In the genomic region with DNA sequence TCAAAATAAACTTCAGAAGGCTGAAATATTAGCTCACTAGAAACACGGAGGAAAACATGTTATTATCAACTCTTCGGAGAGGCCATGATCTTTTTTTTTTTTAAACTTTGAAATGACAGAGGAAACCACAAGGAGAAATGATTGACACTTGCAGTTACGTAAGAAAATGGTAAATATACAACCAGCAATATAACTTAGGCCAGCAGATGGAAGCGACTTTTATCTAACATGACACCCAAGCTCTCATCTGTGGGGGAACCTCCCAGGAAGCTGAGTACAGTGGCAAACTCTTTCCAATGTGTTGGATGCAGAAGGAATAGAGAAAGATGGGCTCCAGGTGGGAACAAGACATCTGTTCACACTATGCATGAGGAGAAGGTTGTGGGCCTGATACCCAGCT, we compare ENCODE assay signal across 27 mouse cellular contexts.
A peak's percentile ranks its signal among the peaks of the same experiment; 100 is the strongest.
DNase-seq lines count a peak whose midpoint lies in the region; ATAC-seq and TF ChIP-seq lines count a peak whose summit lies in the region.
"Had no signal": no experiment of that assay in that cellular context is flagged by ENCODE, and none has a peak within 500 bp of the region (broad histone marks: within the 10 kb centered on the region; RNA-seq: fewer than 3 reads in every experiment).

No protein-coding gene starts in this region.

- H3K36me3 ChIP-seq in intestine, postnatal 0 days (ENCODE audit: control insufficient read depth, insufficient read depth): no peaks in the 10 kb centered on the region
- H3K36me3 ChIP-seq in intestine, embryonic 15.5 days: no peaks in the 10 kb centered on the region
- H3K36me3 ChIP-seq: embryonic facial prominence, embryonic 13.5 days; forebrain, embryonic 12.5 days; heart, embryonic 12.5 days; hindbrain, embryonic 10.5 days; lung, embryonic 15.5 days; stomach, embryonic 15.5 days had no signal

- 53% methylated on average over 4 of the region's 4 CpGs for WGBS in intestine, postnatal 0 days
- WGBS in intestine, embryonic 15.5 days: 77% methylated on average over 4 of the region's 4 CpGs

- peaks cover 4% of the 10 kb centered on the region; the same call in 1 of the 2 replicates for H3K9me3 ChIP-seq in intestine, postnatal 0 days (ENCODE audit: control insufficient read depth)
- no peaks in the 10 kb centered on the region for H3K9me3 ChIP-seq in intestine, embryonic 15.5 days
- H3K9me3 ChIP-seq: forebrain, embryonic 12.5 days; lung, embryonic 15.5 days; stomach, embryonic 15.5 days had no signal

- no peaks in the 10 kb centered on the region for H3K4me1 ChIP-seq in intestine, postnatal 0 days (replicated peaks; ENCODE audit: control insufficient read depth, insufficient read depth, low read length)
- H3K4me1 ChIP-seq in intestine, embryonic 15.5 days (replicated peaks): no peaks in the 10 kb centered on the region
- H3K4me1 ChIP-seq: embryonic facial prominence, embryonic 13.5 days; forebrain, embryonic 12.5 days; heart, embryonic 12.5 days; hindbrain, embryonic 10.5 days; lung, embryonic 15.5 days; stomach, embryonic 15.5 days had no signal

- H3K9ac ChIP-seq in intestine, postnatal 0 days (ENCODE audit: low read depth, low read length): no peak overlapping the region
- H3K9ac ChIP-seq in intestine, embryonic 15.5 days: no peak overlapping the region
- H3K9ac ChIP-seq: embryonic facial prominence, embryonic 13.5 days; forebrain, embryonic 12.5 days; heart, embryonic 12.5 days; liver, embryonic 14.5 days; lung, embryonic 15.5 days; stomach, embryonic 15.5 days had no signal

- no peak for ATAC-seq in intestine, postnatal 0 days
- no peak for ATAC-seq in intestine, embryonic 15.5 days
- peak; percentile 96 for ATAC-seq in inflammation-experienced regulatory T-cells, adult 6 months
- ATAC-seq in neutrophil, adult 5-6 weeks (ENCODE audit: extremely low read depth, insufficient number of reproducible peaks, low FRiP score, poor library complexity, severe bottlenecking): peak; percentile 77
- ATAC-seq: hindbrain, postnatal 0 days had no signal

- TF ChIP-seq CTCF in intestine, postnatal 0 days (IDR thresholded peaks at IDR 0.05; ENCODE audit: low read depth): 0 out of 2 replicates have a peak, but pooled peaks have one; percentile 15

- H3K27me3 ChIP-seq in intestine, postnatal 0 days (replicated peaks; ENCODE audit: control insufficient read depth, insufficient read depth, low read length): no peaks in the 10 kb centered on the region
- H3K27me3 ChIP-seq in intestine, embryonic 15.5 days (replicated peaks): no peaks in the 10 kb centered on the region
- H3K27me3 ChIP-seq: embryonic facial prominence, embryonic 13.5 days; forebrain, embryonic 12.5 days; heart, embryonic 12.5 days; lung, embryonic 15.5 days; stomach, embryonic 15.5 days had no signal

- H3K27ac ChIP-seq in intestine, postnatal 0 days (ENCODE audit: low read depth, low read length): no peak overlapping the region
- H3K27ac ChIP-seq in intestine, embryonic 15.5 days: no peak overlapping the region
- H3K27ac ChIP-seq: embryonic facial prominence, embryonic 13.5 days; forebrain, embryonic 12.5 days; hindbrain, embryonic 10.5 days; hindbrain, postnatal 0 days; liver, embryonic 14.5 days; lung, embryonic 15.5 days; stomach, embryonic 15.5 days had no signal

- no peak overlapping the region for H3K4me2 ChIP-seq in intestine, postnatal 0 days (replicated peaks; ENCODE audit: low read depth)
- H3K4me2 ChIP-seq in intestine, embryonic 15.5 days (replicated peaks): no peak overlapping the region
- H3K4me2 ChIP-seq: embryonic facial prominence, embryonic 13.5 days; forebrain, embryonic 12.5 days; heart, embryonic 12.5 days; lung, embryonic 15.5 days; midbrain, embryonic 11.5 days; stomach, embryonic 15.5 days had no signal

- no peak overlapping the region for H3K4me3 ChIP-seq in intestine, postnatal 0 days (ENCODE audit: low read depth, low read length)
- H3K4me3 ChIP-seq in intestine, embryonic 15.5 days (replicated peaks): no peak overlapping the region
- H3K4me3 ChIP-seq: embryonic facial prominence, embryonic 13.5 days; erythroblast, embryonic 14.5 days; forebrain, embryonic 12.5 days; heart, embryonic 12.5 days; hindbrain, embryonic 10.5 days; lung, embryonic 15.5 days; stomach, embryonic 15.5 days had no signal

- DNase-seq in T-cell, adult 2 months (ENCODE audit: low spot score): peak; percentile 56
- DNase-seq in cerebellum, postnatal 14 days: no peak
- DNase-seq in retina, embryonic 14.5 days (ENCODE audit: low spot score): no peak
- DNase-seq in spleen, postnatal 14 days (ENCODE audit: low spot score in 2 of 2): no peak
- DNase-seq: adrenal gland, postnatal 36 days; cerebellum, adult 11 months; cerebellum, adult 9-11 months; heart, postnatal 10 days; kidney, adult 8-10 months; kidney, postnatal 14 days; lung, postnatal 4 days; right cerebral cortex, postnatal 25 days; thymus, postnatal 25 days had no signal

Comparison
In these comparisons a context has a peak if more than half of its experiments do, and no peak if none do; other contexts are left out.
1. ATAC-seq: peak in inflammation-experienced regulatory T-cells, adult 6 months (single experiment) and neutrophil, adult 5-6 weeks (single experiment); none in intestine, postnatal 0 days (single experiment) and intestine, embryonic 15.5 days (single experiment).